7 mouse cellular contexts compared by ENCODE assay signal in the genomic region with DNA sequence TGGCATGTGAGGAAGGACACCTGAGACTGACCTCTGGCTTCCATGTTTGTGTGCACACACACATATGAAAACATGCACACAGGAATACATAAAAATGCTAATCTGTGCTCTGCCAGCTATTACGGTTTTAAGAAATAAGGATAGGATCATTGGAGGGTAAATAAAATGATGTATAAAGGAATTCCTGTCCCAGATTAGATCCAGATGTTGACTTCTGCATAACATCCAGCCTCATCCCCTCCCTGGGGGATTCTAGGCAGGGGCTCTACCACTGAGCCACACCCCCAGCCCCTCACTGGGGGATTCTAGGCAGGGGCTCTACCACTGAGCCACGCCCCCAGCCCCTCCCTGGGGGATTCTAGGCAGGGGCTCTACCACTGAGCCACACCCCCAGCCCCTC. TPM values are rescaled to one million over a fixed set of nuclear protein-coding genes. Genes with fewer than 3 reads are reported as not detected.
DNase-seq lines count a peak whose midpoint lies in the region; ATAC-seq and TF ChIP-seq lines count a peak whose summit lies in the region.
"Not testable (repeated sequence)": the region's sequence is repeated elsewhere in the genome, so short reads cannot be mapped to it uniquely, and the experiment has no call there.
"Had no signal": no experiment of that assay in that cellular context is flagged by ENCODE, and none has a peak within 500 bp of the region (broad histone marks: within the 10 kb centered on the region; RNA-seq: fewer than 3 reads in every experiment).

No protein-coding gene starts in this region.

- not testable (repeated sequence) for ATAC-seq in embryonic facial prominence, embryonic 11.5 days (replicated peaks; ENCODE audit: insufficient number of reproducible peaks, low FRiP score, low TSS enrichment, low read depth); embryonic facial prominence, embryonic 13.5 days (ENCODE audit: insufficient number of reproducible peaks, insufficient read depth, low FRiP score, low TSS enrichment, low read depth); embryonic facial prominence, embryonic 14.5 days (ENCODE audit: low read depth); forebrain, embryonic 15.5 days (replicated peaks); limb, embryonic 14.5 days (ENCODE audit: low FRiP score, low read depth); neural tube, embryonic 13.5 days (ENCODE audit: low read depth)

- not testable (repeated sequence) for H3K27me3 ChIP-seq in embryonic facial prominence, embryonic 11.5 days (ENCODE audit: control insufficient read depth, insufficient read depth, low read length); embryonic facial prominence, embryonic 13.5 days; embryonic facial prominence, embryonic 14.5 days (replicated peaks; ENCODE audit: control insufficient read depth, insufficient read depth, low read length); forebrain, embryonic 15.5 days; limb, embryonic 14.5 days (ENCODE audit: control insufficient read depth, insufficient read depth, low read length); neural tube, embryonic 13.5 days

- not testable (repeated sequence) for H3K9ac ChIP-seq in embryonic facial prominence, embryonic 11.5 days (replicated peaks; ENCODE audit: low read length); embryonic facial prominence, embryonic 13.5 days; embryonic facial prominence, embryonic 14.5 days (ENCODE audit: low read depth, low read length); forebrain, embryonic 15.5 days (replicated peaks); limb, embryonic 14.5 days (ENCODE audit: low read depth, low read length, severe bottlenecking); neural tube, embryonic 13.5 days

- H3K27ac ChIP-seq in embryonic facial prominence, embryonic 11.5 days (replicated peaks; ENCODE audit: low read depth, low read length); embryonic facial prominence, embryonic 14.5 days (replicated peaks; ENCODE audit: low read depth, low read length); limb, embryonic 14.5 days (replicated peaks; ENCODE audit: low read depth, low read length): not testable (repeated sequence)
- peak overlapping the region; percentile 39; the same call in 1 of the 2 replicates for H3K27ac ChIP-seq in embryonic facial prominence, embryonic 13.5 days
- peak overlapping the region; percentile 31; the same call in 1 of the 2 replicates for H3K27ac ChIP-seq in forebrain, embryonic 15.5 days (replicated peaks)
- 0 out of 2 replicates have a peak overlapping the region, but pooled peaks have one; percentile 18 for H3K27ac ChIP-seq in neural tube, embryonic 13.5 days (replicated peaks)

- not testable (repeated sequence) for H3K9me3 ChIP-seq in embryonic facial prominence, embryonic 11.5 days (replicated peaks; ENCODE audit: control insufficient read depth, low read length); embryonic facial prominence, embryonic 13.5 days; embryonic facial prominence, embryonic 14.5 days (ENCODE audit: control insufficient read depth, low read length); forebrain, embryonic 15.5 days; limb, embryonic 14.5 days (ENCODE audit: control insufficient read depth, low read length); neural tube, embryonic 13.5 days

- H3K4me2 ChIP-seq in embryonic facial prominence, embryonic 11.5 days (ENCODE audit: low read depth, low read length); embryonic facial prominence, embryonic 13.5 days; embryonic facial prominence, embryonic 14.5 days (ENCODE audit: low read depth, low read length); forebrain, embryonic 15.5 days (replicated peaks); limb, embryonic 14.5 days (replicated peaks; ENCODE audit: low read depth, low read length, severe bottlenecking); neural tube, embryonic 13.5 days: not testable (repeated sequence)

- TF ChIP-seq POLR2A in limb, embryonic 14.5 days (IDR thresholded peaks at IDR 0.05; ENCODE audit: borderline replicate concordance, extremely low read depth, insufficient read depth, insufficient read length) = not testable (repeated sequence)

- H3K4me1 ChIP-seq in embryonic facial prominence, embryonic 11.5 days (ENCODE audit: control insufficient read depth, insufficient read depth, low read length); embryonic facial prominence, embryonic 13.5 days; embryonic facial prominence, embryonic 14.5 days (ENCODE audit: control insufficient read depth, insufficient read depth, low read length); forebrain, embryonic 15.5 days; limb, embryonic 14.5 days (ENCODE audit: control insufficient read depth, insufficient read depth, low read length); neural tube, embryonic 13.5 days (replicated peaks): not testable (repeated sequence)

- DNase-seq in embryonic facial prominence, embryonic 11.5 days (ENCODE audit: low spot score) = peak; percentile 46
- peak; percentile 75 for DNase-seq in embryonic facial prominence, embryonic 14.5 days (ENCODE audit: low spot score)
- peak; percentile 60 for DNase-seq in limb, embryonic 14.5 days (ENCODE audit: low spot score)

- H3K4me3 ChIP-seq in embryonic facial prominence, embryonic 11.5 days (ENCODE audit: low read depth, low read length); embryonic facial prominence, embryonic 13.5 days; embryonic facial prominence, embryonic 14.5 days (ENCODE audit: low read depth, low read length); forebrain, embryonic 15.5 days; limb, embryonic 14.5 days (replicated peaks; ENCODE audit: low read length); neural tube, embryonic 13.5 days: not testable (repeated sequence)

- H3K36me3 ChIP-seq in embryonic facial prominence, embryonic 11.5 days (replicated peaks; ENCODE audit: control insufficient read depth, insufficient read depth, low read depth, low read length); embryonic facial prominence, embryonic 13.5 days; embryonic facial prominence, embryonic 14.5 days (ENCODE audit: control insufficient read depth, insufficient read depth, low read length); forebrain, embryonic 15.5 days; limb, embryonic 14.5 days (ENCODE audit: control insufficient read depth, insufficient read depth, low read length); neural tube, embryonic 13.5 days: not testable (repeated sequence)

- 72% methylated on average over 1 of the region's 2 CpGs for WGBS in embryonic facial prominence, embryonic 11.5 days
- 53% methylated on average over 2 of the region's 2 CpGs for WGBS in embryonic facial prominence, embryonic 13.5 days
- 42% methylated on average over 1 of the region's 2 CpGs for WGBS in embryonic facial prominence, embryonic 14.5 days
- WGBS in forebrain, embryonic 15.5 days = 79% methylated on average over 1 of the region's 2 CpGs
- WGBS in limb, embryonic 14.5 days = 17% methylated on average over 1 of the region's 2 CpGs
- WGBS in neural tube, embryonic 13.5 days = 83% methylated on average over 1 of the region's 2 CpGs

RNA-seq across cellular contexts. Expression of a gene that starts 56.6 kb away (rescaled TPM):
- 8.4 and 9.2 TPM in 2 replicates for polyA plus RNA-seq in embryonic facial prominence, embryonic 11.5 days (2014; fragmentation: Nextera tagmentation; extraction: Ambion mirVana)
- 6.0 and 7.0 TPM in 2 replicates for polyA plus RNA-seq in embryonic facial prominence, embryonic 13.5 days (2015; fragmentation: Nextera tagmentation; extraction: Ambion mirVana)
- 11.7 and 13.5 TPM in 2 replicates for polyA plus RNA-seq in embryonic facial prominence, embryonic 14.5 days (2014; fragmentation: Nextera tagmentation; extraction: Ambion mirVana)
- polyA plus RNA-seq in forebrain, embryonic 15.5 days (2015; fragmentation: Nextera tagmentation; extraction: Ambion mirVana) = 27.6 and 28.3 TPM in 2 replicates
- 10.3 and 13.4 TPM in 2 replicates for polyA plus RNA-seq in limb, embryonic 14.5 days (2012; rRNA removed)
- 10.8 and 11.5 TPM in 2 replicates for polyA plus RNA-seq in limb, embryonic 14.5 days (2014; fragmentation: Nextera tagmentation; extraction: Ambion mirVana)
- 20.9 and 22.0 TPM in 2 replicates for polyA plus RNA-seq in neural tube, embryonic 13.5 days (2015; fragmentation: Nextera tagmentation; extraction: Ambion mirVana)
- polyA plus RNA-seq: G1E had no signal
